Mouse (Mus musculus): ENCODE data around the gene Mzf1.
A peak's percentile ranks its signal among the peaks of the same experiment; 100 is the strongest.
"Not testable (repeated sequence)": the region's sequence is repeated elsewhere in the genome, so short reads cannot be mapped to it uniquely, and the experiment has no call there.

Gene Mzf1

DNA sequence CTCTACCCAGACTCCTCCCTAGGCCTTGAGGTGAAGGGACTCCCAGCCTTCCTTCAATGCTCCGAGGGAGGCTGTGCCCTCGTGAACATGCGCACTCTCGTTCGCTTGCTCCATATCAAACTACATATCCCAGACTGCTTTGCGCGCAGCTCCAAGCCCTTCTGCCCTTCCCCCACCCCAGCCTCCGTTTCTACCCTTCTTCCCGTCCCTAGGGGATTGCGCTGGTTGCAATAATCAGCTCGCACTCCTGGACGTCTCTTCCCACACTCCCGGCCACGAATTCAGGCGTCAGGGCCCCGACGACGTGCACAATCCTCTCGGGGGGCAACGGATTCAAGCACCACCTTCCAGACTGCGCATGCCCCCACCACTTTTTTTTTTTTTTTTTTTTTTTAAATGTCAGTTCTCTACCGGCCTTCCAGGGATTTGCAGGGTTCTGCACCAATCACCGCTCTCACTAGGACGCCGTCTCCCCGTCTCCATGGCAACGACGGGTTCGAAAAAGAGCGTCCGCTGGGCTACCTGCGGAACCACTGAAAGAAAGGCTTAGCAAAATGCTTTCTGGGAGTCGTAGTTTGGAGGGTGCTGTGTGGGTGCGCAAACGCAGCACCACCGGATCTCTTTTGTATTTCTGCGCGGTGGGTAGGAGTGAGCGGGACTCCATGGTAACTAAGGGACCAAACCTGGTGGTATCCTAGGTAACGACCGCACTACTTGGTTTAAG lies at the start of gene Mzf1:
Mzf1 (minus strand) TSS at position 478 of the 724 bp plus-strand sequence.
- peak; percentile 94 for DNase-seq (ENCODE audit: extremely low spot score)

DNA sequence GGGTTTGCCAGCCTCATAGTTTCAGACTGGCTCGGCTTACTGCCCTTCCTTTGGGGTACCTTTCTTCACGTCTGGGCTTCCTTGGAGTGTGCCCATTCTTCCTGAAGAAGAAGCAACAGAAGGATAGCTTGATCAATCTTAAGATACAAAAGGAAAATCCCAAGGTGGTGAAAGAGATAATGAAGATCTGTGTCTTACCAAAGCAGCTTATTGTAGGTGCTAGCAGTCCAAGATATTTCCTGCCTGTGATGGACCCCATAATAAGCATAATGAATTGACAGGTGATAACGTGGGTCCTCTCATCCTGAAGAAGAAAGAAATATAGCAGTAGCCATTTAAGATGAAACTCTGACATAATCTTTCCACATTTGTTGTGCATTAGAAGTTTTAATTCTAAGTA lies 40.5 kb upstream of the Mzf1 start, which contains the start of gene Vmn1r85:
Vmn1r85 (minus strand) TSS at position 101 of the 400 bp plus-strand sequence.
- no peak for DNase-seq (ENCODE audit: extremely low spot score)

DNA sequence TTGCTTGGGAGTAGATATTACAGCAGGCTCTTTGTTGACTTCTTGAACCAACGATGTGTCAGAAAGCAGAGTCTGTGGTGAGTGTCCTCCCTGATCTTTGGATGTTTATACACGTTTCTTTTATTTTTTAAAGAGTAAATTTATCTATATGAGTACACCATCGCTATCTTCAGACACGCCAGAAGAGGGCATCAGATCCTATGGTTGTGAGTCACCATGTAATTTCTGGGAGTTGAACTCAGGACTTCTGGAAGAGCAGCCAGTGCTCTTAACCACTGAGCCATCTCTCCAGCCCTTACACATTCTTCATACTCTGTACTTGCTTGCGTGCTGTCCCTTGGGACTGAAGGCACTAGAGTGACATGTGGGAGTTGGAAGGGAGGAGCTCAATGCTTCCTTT lies 17.7 kb upstream of the Mzf1 start:
- no peak for DNase-seq (ENCODE audit: extremely low spot score)

DNA sequence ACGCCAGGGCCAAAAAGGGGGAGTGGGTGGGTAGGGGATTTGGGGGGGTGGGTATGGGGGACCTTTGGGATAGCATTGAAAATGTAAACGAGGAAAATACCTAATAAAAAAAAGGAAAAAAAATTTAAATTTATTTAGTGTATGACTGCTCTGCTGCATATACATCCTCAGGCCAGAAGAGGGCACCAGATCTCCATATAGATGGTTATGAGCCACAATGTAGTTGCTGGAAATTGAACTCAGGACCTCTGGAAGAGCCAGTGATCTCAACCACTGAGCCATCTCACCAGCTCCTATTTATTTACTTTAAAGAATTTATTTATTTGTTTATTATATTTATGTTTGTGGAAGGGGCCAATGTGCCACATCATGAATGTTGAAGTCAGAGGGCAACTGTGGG lies 8.8 kb upstream of the Mzf1 start:
- DNase-seq (ENCODE audit: extremely low spot score), result not testable (repeated sequence)

DNA sequence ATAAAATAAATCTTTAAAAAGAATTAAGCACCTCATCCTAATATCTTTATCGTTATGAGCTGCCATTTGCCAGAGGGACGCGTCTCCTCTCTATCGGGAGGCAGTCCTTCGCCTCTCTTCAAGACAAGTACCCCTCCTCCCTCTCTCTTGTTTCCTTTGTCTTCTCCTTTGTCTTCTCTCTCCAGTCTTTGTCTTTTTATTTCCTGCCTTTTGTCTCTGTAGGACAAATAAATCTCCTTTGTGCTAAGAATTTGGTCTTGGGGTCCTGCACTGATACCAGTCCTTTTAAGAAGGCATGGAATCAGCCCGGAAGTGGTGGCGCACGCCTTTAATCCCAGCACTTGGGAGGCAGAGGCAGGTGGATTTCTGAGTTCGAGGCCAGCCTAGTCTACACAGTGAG lies 5.0 kb upstream of the Mzf1 start:
- no peak for DNase-seq (ENCODE audit: extremely low spot score)

DNA sequence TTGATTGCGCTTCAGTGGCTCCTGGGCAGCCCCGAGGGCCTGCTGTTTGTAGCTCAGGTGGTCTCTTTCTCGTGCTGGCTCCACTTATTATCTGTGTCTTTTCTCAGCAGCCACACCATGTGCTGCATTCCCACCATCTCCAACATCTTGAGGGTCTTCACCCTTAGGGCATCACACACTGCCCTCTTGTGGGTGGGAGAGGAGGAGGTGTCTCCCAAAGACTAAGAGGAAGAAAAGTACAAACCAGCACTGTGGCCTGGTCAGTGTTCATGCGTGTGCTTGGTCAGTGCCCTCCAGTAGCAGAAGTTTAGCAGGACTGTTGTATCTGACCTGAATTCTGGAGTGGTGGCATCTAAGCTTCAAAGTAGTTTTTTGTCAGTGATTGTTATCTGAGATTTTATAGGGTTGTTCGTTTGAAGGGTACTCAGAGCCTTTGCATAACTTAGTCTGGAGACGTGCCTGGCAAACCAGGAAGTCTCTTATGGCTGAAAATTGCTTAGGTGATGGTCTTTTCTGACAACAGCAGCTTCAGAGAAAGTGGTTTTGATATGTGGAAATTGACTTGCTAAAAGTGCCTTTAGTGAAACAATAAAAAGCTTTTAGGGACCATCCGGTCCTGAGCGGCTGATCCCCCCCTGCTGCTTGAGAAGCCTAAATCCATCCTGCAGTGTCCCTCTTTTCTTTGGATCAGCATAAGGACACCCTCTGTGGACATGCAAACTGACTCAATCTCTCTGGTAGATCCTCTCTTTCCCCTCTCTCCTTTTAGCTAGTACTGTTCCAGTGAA lies 2.5 kb upstream of the Mzf1 start:
- DNase-seq (ENCODE audit: extremely low spot score), result no peak

DNA sequence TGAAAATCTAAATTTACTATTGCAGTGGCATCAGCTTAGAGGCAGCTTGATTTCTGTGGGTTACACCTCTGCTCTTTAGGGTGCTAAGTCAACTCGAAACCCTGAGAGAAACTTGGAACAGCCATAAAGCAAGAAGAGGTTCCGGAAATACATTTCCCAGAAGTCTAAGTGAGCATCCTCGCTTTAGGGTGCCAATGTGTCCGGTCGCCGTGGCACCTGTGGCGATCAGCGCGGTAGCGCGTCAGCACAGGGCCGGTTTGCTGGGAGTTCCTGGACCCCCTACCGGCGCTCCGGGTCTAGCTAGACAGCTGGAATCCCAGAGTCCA lies 640 bp downstream of the Mzf1 start:
- DNase-seq (ENCODE audit: extremely low spot score), result no peak

DNA sequence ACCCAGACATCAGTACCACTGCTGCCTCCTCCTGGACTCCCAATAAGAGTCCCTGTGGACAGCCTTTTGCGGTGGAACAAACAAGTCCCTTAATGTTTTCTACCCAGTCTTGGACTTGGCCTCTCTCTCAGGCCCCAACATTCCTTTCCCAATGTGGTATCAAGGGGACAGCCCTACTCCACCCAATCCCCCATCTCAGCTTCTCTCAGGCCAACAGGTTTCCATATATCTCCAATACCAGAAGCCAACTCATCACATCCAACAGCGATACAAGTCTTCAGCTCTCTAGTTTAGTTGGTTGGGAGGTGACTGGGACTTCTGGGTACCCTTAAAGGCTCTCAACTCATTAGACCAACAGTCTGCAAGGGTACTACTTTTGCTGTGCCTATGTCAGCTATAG lies 1.1 kb downstream of the Mzf1 start:
- DNase-seq (ENCODE audit: extremely low spot score), result no peak

DNA sequence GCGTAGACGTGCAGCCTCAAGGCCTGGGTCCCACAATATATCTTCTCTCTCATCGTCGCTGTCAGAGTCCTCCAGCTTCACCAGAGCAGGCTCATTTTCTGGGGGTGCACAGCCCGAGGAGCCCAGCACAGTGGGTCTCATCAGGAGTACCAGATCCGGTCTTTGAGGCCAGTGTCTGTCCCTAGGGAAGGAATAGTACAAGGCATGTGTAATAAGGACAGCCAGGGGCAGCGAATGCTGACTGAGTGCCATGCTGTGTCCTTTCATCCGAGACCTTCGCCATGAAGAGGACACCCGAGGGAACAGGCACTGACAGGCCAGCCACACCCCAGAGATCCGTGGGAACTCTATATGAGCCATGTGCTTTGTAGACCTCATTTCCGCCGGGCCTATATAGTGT lies 1.6 kb downstream of the Mzf1 start:
- no peak for DNase-seq (ENCODE audit: extremely low spot score)

DNA sequence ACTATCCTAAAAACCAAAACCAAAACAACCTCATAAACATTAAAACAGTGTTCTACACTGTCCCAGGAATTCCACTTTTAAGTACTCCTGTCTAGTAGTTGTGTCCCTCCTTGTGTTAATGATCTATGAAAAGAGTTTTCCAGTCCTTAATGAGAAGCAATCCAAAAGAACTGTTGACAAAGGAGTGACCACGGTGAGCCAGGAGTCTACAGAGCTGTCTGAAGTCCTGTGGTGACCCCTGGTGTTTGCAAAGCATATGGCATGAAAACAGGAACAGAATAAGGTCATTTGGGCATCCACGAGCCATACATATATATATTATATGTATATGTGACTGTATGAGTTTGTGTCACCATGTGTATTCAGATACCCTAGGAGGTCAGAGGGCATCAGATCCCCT lies 8.5 kb downstream of the Mzf1 start:
- peak; percentile 66 for DNase-seq (ENCODE audit: extremely low spot score)

DNA sequence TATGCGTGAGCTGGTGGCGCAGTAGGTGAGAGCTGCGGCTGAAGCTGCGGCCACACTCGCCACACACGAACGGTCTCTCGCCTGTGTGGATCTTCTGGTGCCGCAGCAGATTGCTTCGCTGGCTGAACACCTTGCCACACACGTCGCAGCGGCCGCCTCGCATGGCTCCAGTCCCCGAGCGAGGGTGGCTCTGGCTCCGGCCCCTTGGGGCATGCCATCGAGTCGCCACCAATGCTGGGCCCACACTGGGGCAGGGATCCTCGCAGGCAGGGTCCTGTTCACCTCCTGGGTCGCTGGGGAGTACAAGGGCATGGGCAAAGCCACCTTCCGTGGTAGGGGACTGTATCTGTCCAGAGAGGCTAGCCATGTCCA lies 10.3 kb downstream of the Mzf1 start:
- no peak for DNase-seq (ENCODE audit: extremely low spot score)

DNA sequence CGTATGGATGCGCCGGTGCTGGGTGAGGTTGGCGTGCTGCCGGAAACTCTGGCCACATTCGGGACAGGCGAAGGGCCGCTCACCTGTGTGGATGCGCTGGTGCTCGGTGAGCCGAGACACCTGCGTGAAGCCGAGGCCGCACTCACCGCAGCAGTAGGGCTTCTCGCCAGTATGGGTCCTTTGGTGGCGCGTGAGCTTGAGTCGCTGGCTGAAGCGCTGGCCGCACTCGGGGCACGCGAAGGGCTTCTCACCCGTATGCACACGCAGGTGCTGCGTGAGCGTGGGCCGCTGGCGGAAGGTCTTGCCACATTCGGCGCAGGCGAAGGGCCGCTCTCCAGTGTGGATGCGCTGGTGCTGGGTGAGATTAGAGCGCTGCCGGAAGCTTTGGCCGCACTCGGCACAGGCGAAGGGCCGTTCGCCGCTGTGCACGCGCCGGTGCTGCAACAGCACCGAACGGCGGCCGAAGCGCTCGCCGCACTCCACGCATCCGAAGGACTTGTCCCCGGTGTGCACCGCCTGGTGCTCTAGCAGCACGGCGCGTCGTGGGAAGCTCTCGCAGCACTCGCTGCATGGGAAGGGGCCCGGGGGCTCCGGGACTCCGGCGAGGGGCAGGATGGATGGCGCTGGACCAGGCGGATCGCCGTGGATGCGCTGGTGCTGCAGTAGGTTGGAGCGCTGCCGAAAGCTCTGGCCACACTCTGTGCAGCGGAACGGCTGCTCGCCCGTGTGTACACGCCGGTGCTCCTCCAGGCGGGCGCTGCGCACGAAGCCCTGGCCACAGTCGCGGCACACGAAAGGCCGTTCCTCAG lies 10.9 kb downstream of the Mzf1 start:
- peak; percentile 58 for DNase-seq (ENCODE audit: extremely low spot score)

DNA sequence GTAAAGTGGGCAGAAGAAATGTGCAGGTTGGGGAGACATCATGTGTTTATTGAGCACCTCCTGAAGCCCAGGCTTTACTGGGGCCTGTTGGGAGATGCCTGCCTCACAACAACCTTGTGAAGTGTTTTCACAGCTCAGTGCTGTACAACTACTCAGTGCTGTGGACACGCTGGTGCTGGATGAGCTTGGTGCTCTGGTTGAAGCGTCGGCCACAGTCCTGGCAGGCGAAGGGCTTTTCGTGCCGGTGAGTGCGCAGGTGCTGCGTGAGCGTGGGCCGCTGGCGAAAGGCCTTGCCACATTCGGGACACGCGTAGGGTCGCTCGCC lies 11.5 kb downstream of the Mzf1 start:
- no peak for DNase-seq (ENCODE audit: extremely low spot score)

DNA sequence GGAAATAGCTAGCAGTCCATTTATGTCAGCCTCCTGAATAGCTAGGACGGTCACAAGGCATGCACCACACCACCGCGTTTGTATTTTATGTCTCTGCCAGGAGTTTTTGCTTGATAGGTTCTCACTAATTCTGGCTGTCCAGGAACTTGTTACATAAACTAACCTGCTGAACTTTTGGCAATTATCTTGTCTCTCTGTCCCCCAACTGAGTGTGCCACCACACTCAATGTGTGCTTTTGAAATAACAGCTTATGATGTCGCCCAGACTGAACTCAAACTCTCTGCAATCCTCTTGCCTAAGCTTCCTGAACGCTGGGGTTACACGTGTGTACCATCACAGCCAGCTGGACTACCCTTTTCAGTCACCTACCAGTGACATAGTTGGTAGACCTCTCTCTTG lies 12.1 kb downstream of the Mzf1 start:
- DNase-seq (ENCODE audit: extremely low spot score), result no peak

DNA sequence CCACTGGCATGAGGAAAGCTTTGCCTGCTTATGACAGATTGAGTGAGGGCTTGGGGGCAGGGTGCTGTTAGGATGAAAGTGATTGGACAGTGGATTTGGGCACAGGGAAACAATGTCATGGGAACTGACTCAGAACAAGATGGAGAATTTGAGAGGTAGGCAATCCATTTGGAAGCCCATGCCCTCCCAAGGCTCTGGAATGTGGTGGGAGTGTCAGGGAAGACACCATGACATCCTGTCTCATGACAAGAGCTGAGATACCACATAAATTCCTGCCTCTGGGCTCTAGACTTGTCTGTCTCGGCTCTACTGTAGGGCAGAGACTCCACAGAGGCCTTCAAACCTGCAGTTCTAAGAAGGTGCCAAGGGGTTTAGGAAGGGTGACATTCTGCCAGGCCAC lies 13.3 kb downstream of the Mzf1 start:
- no peak for DNase-seq (ENCODE audit: extremely low spot score)

DNA sequence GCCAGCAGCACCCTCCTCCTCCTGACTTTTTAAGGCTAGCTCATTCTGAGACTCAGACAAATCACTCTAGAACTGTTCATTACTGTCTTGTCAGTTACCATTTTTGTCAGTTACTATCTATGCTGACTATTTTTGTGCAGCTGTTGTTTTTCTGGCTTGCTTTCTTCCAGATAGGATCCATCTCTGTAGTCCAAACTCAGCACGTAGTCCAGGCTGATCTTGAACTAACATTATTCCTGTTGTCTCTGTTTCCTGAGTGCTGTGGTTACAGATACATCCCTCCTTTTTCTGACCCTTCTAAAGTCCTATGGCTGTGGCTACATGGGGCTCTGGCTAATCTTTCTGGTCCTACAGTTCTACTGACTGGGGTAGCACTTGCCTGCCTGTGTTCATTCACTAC lies 15.4 kb downstream of the Mzf1 start:
- DNase-seq (ENCODE audit: extremely low spot score), result no peak

DNA sequence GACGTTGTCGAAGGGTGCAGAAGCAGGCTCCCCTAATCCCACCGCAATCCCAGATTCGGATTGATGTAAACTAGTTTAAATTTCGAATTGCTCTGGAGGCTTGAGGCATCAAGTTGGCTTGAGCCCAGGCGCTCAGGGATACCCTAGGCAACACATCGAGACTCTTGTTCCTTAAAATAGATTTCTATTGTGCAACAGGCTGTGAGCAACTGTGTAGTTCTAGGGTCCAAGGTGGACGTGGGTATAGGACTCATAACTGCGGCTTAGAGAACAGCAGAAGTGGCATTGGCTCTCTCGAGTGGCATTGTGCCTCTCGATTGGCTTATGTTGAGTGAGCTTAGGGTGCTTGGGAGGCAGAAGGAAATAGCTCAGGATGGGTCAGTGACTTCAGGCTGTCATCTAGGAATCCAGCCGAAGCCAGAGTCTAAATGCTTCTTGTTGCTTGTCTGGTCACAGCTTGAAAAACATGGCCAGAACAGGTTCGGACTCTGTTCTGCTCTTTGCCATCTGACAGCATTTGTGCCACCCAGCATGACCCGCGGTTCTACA lies 15.9 kb downstream of the Mzf1 start:
- DNase-seq (ENCODE audit: extremely low spot score), result no peak

DNA sequence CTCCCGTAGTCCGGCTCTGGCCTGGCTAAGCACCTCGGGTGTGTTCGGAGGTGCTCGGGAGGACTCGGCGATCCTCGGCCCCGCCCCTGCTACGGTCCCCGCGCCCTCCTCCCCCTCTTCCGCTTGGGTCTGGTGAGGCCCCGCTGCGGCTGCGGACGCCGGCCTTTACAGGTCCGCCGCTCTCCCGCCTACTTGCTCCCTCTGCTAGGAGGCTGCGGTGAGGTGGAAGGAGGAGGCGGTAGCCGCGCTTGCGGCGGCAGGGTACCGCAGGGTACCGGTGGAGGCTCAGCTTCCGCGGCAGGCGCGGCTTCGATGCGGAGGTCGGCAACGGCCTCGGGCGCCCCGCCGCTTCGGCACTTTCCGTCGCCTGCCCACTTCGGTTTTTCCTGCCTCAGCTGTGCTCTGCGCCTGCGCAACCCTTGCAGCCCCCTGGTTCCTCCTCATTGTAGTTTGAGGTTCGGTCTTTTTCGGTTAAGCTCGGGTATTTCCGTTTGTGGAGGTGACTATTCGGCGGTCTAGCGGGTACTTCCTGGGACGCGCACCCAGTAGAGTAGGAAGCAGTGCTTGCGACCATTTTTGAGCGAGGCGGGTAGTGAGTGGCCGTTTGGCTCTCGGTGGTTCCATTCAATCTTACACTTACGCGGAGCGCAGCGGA lies 16.5 kb downstream of the Mzf1 start, which contains the start of gene Ube2m:
Ube2m (minus strand) TSS at position 375 of the 655 bp plus-strand sequence.
- peak; percentile 99 for DNase-seq (ENCODE audit: extremely low spot score)

DNA sequence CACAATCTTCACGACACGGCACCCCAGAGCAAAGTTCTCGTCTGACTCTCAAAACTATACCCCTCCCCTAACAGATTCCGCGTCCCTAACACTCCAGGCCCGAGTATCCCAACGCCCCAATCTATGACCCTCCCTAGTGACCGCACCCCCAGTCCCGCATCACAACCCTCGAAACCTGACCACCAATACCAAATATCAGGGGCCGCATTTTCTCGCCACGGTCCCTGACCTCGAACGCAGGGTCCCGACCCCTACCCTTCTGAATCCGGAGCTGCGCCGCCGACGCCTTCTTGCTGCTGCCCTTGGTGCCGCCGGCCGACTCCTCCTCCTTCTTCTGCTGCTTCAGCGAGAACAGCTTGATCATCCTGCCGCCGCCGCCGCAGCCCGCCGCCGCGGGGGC lies 17.2 kb downstream of the Mzf1 start:
- no peak for DNase-seq (ENCODE audit: extremely low spot score)

DNA sequence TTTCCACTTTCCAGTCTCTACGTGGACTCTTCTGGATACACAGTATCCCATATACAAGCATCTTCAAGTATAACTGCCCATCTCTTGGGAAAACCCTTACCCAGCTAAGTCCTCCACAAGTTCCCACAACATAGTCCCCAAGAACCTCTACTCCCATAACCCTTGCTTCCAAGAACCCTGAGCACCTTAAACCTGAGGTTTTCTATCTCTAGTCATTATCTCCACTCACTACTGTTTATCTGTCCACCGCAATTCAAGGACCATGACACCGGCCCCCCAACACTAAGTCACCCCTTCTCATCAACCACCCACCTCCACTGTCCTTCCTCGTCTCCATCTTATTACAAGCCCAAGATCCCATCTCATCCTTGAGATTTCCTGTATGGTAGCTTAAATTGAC lies 17.8 kb downstream of the Mzf1 start:
- no peak for DNase-seq (ENCODE audit: extremely low spot score)

DNA sequence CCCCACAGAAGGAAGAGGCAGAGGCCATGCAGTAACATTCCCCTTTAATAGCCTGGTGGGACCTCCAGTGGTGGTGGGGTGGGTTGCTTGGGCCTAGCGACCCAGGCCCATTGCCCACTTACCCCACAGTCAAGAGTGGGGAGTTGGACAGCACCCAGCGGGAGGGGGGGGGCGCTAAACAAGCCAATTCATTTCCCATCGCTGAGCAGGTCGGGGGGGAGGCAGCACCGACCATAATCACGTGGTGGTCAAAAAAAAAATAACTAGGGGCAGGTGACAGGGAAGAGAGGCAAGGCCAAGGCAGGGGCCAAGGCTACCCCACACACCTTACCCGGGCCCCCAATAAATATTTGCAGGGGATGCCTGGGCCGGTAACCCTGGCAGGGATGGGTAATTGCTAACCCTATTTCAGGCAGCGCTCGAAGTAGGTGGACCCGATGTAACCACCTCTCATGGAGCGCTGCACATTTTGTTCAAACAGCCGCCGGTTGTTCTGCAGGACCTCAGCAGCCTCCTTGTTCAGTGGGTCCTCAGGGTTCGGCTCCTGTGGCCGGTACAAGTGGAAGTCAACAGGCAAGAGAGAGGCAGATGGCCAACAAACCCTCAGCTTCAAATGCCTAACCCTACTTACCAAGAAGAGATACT lies 19.2 kb downstream of the Mzf1 start:
- DNase-seq (ENCODE audit: extremely low spot score), result no peak
